Mouse (Mus musculus) heart, adult 9 months (tissue): ENCODE data around the gene Akt3.

Experiments used
- DNase-seq, 2 experiments: peaks; one replicate each; pipeline ENCODE4 v3.0.0; 2022; ENCODE audit warnings: low spot score in 2 of 2

Gene Akt3

GRCm38 (mm10) chr1:177188708-177189107, 69.3 kb downstream of the Akt3 start:
- DNase-seq = peak; percentile 30 to 33

- no peak for DNase-seq
Measured at GRCm38 (mm10) chr1:177186751-177187150, 71.3 kb downstream of the Akt3 start.

- no peak for DNase-seq
Measured at GRCm38 (mm10) chr1:177179635-177180034, 78.4 kb downstream of the Akt3 start.

GRCm38 (mm10) chr1:177175436-177175835, 82.6 kb downstream of the Akt3 start:
- DNase-seq = no peak

- DNase-seq = no peak
Measured at GRCm38 (mm10) chr1:177171300-177171699, 86.7 kb downstream of the Akt3 start.

GRCm38 (mm10) chr1:177165789-177166188, 92.2 kb downstream of the Akt3 start:
- DNase-seq = no peak

GRCm38 (mm10) chr1:177165336-177165735, 92.7 kb downstream of the Akt3 start:
- DNase-seq = no peak

- no peak for DNase-seq
Measured at GRCm38 (mm10) chr1:177150344-177151021, 107.5 kb downstream of the Akt3 start.

GRCm38 (mm10) chr1:177148746-177149145, 109.3 kb downstream of the Akt3 start:
- no peak for DNase-seq

GRCm38 (mm10) chr1:177141468-177141867, 116.5 kb downstream of the Akt3 start:
- DNase-seq = no peak

GRCm38 (mm10) chr1:177139652-177140051, 118.4 kb downstream of the Akt3 start:
- DNase-seq = peak; percentile 4 to 24

- no peak for DNase-seq
Measured at GRCm38 (mm10) chr1:177131458-177131857, 126.5 kb downstream of the Akt3 start.

GRCm38 (mm10) chr1:177126674-177127073, 131.3 kb downstream of the Akt3 start:
- no peak for DNase-seq

GRCm38 (mm10) chr1:177110665-177111271, 147.2 kb downstream of the Akt3 start:
- DNase-seq = no peak

GRCm38 (mm10) chr1:177090465-177090864, 167.5 kb downstream of the Akt3 start:
- DNase-seq = no peak

- DNase-seq = no peak
Measured at GRCm38 (mm10) chr1:177089515-177089914, 168.5 kb downstream of the Akt3 start.

GRCm38 (mm10) chr1:177089048-177089447, 169.0 kb downstream of the Akt3 start:
- no peak for DNase-seq

- DNase-seq = no peak
Measured at GRCm38 (mm10) chr1:177081957-177082645, 175.9 kb downstream of the Akt3 start.

- no peak for DNase-seq
Measured at GRCm38 (mm10) chr1:177069161-177069560, 188.8 kb downstream of the Akt3 start.

- no peak for DNase-seq
Measured at GRCm38 (mm10) chr1:177067123-177067646, 190.8 kb downstream of the Akt3 start.

- no peak for DNase-seq
Measured at GRCm38 (mm10) chr1:177065732-177066131, 192.3 kb downstream of the Akt3 start.

GRCm38 (mm10) chr1:177061761-177062160, 196.2 kb downstream of the Akt3 start:
- DNase-seq = no peak

GRCm38 (mm10) chr1:177054891-177055290, 203.1 kb downstream of the Akt3 start:
- DNase-seq = no peak
